Mouse (Mus musculus) kidney, adult 8-10 months (tissue): Measurements from ENCODE around the gene Il21r.

Source experiments
- DNase-seq, 2 experiments: peaks; one replicate each; pipeline ENCODE4 v3.0.0; 2022

The Il21r gene

GRCm38 (mm10) chr7:125601821-125602448 lies 1.3 kb upstream of the Il21r start:
- DNase-seq: no peak

GRCm38 (mm10) chr7:125604362-125605319 lies 1.4 kb downstream of the Il21r start:
- no peak for DNase-seq

- no peak for DNase-seq
These were observed 2.5 kb downstream of the Il21r start for GRCm38 (mm10) chr7:125605725-125606139.

DNA sequence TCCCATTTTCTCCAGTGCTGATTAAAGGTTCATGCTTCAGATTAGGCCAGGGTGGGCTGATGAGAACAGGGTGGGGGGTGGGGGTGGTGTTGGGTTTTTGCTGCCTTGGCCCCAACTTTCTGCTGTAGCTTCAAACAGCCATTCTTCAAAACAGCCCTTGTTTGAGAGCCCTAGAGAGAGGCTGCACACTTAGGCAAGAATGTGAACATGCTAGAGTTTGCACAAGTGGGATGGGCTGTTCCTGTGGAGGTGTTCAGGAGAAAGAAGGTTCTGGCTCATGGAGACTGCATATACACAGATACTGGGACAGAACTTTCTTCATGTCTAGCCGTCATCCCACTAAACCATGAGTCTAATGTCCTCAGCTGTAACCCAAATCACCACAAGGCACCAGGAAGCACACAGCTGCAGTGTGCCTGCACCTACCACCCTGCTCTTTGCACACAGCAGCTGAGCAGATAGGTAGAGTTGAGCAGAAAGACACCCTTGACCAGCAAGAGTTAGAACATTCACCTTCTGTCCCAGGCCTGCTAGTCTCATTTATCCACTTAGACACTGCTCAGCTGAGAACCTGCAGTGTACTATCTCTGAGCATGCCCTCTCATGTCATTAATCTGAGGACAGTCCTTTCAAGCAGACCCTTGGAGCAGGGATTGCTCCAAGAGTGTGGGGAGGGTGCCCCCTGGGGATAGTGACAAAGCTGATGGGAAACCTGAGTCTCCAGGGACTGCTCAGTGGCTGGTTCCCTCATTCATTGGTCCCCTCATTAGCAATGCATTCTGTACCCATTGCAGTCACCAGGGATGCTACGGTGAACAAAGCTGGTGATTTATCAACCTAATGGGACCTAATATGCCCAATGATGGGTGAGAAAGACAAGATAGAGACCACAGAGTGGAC lies 3.3 kb downstream of the Il21r start:
- no peak for DNase-seq

GRCm38 (mm10) chr7:125607384-125608182 lies 4.4 kb downstream of the Il21r start:
- DNase-seq: no peak

DNA sequence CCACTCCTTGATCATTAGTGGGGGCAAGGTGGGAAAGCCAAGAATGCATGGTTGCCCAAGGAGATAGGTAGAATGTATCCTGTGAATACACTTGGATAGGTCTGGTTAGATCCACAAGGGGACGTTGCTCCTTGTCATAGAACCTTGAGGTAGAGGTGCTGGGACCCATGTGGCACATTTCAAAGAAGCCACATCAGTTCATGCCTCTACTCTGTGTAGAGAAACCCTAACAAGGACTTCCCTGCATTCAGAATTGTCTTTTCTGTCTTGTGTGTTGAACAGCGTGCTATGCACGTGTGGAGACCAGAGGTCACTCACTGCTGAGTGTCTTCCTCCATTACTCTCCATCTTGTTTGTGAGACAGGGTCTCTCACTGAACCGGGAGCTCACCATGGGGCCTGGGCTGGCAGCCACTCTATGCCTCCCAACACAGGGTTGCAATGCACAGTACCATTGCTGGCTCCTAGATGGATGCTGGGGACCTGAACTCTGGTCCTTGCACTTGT lies 5.0 kb downstream of the Il21r start:
- no peak for DNase-seq

DNA sequence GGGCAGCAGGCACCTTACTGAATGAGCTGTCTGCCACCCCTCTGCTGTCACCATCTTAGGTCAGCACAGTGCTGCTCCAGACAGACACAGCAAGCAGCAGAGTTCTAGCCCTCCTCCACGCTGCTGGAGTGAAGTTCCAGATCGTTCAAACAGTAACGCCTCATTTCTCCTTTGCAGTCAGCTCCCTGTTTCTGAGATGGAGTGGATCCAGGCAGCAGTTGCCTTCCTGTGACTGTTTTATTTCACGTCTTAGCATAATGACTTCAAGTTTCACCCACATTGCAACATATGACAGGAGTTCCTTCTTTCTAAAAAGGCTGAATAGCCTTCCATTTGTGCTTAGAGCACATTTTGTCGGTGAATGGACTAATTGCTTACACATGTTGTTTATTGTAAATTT lies 10.3 kb downstream of the Il21r start:
- no peak for DNase-seq

DNA sequence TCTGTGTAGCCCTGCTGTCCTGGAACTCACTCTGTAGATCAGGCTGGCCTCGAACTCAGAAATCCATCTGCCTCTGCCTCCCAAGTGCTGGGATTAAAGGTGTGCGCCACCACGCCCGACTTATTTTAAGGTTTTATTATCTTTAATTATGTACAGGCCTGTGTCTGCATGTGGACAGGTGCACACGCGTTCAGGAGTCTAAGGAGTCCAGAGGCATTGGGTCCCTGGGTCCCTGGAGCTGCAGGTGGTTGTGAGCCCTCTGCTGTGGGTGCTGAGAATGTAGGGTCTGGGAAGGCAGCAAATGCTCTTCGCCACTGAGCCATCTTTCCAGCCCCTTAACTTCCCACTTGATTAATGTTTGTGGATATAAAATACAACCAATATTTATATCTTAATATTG lies 12.2 kb downstream of the Il21r start:
- DNase-seq: no peak

DNA sequence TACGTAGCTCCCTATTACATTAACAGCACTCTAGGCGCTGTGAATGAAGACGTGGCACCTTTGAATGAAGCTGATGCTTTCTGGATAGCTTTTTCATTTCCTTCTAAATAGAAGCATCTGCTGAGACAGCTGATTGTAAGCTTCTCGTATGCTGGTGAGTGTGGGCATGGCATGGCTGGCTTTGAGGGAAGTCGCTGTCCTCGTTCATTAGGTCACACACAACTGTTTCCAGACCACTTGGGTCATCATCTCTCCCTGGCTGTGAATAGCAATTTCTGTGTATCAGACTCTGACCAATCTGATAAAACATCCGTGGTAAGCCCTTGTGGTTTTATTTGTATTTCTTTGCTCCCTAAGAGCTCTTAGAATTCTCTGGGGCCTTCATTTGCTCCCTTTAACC lies 14.8 kb downstream of the Il21r start:
- DNase-seq: no peak

GRCm38 (mm10) chr7:125620077-125620476 lies 16.8 kb downstream of the Il21r start:
- DNase-seq: no peak

DNA sequence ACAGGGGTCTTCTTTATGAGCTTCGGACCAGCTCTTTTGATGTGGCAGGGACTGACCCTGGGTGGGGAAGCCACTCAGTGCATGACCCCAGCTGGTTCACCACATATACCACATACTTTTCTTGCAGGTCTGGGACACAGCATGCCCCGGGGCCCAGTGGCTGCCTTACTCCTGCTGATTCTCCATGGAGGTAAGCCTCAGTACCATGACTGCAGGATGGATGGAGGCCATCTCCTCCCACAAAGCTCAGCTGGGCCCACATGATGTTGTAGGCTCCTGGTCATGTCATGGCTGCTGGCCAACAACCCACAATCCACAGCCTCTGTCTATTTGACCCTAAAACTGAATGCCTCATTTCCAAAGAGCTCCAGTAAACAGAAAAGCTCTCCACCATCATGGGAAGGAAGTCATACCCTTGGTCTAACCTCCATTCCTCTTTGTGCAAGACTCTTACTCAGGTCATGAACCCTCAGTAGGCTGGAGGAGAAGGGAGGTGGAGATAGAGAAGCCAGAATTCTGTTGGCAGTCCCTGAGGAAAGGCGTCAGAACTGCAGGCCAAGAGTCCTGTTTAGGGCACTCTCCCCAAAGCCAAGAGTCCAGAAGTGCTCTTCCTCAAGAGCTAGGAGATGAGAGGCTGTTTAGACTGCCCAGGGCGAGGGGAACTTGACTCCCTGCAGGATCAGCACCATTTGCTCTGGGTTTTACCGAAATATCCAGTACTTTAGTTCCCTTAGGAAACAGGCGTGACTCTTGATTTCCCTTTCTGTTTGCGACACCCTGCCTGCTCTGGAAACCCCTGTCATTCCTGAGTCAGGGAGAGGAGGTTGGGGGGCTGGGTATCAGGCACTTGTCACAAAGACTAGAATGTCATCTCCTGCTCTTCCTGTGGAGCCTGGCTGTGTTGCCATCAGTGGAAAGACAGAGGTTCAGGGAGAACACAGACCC lies 19.8 kb downstream of the Il21r start:
- DNase-seq: no peak

DNA sequence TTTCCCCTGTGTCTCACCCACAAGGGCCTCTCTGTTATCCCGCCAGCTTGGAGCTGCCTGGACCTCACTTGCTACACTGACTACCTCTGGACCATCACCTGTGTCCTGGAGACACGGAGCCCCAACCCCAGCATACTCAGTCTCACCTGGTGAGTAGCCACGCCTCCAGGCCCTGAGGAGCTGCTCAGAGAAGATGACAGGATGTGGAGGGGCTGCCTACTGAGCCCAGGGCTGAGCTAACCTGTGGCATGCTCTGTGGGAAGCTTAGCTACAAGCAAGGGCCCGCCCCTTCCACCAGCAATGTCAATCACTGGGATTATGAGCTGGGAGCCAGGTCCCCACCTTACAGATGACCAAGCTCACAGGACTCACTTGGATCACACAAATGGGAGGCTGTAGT lies 22.0 kb downstream of the Il21r start:
- no peak for DNase-seq

- DNase-seq: no peak
These were observed 22.6 kb downstream of the Il21r start for GRCm38 (mm10) chr7:125625829-125626228.

DNA sequence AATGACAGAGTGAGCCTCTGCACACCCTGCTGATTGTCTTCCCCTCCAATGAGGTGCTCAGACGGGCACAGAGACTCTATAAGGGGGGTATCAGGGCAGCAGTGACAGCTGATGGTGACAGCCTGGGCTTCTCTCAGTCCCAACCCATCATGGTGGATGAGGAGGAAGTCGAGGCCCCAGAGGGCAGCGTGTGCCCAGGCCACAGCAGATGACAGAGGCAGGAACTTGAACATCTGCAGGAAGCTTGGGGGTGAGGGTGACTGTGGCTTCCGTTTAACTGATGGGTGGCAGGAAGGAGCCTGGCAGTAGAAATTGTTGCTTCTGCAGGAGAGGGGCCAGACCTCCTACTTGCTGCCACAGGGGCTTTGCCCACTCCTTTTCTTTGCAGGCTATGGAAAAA lies 27.1 kb downstream of the Il21r start:
- no peak for DNase-seq

DNA sequence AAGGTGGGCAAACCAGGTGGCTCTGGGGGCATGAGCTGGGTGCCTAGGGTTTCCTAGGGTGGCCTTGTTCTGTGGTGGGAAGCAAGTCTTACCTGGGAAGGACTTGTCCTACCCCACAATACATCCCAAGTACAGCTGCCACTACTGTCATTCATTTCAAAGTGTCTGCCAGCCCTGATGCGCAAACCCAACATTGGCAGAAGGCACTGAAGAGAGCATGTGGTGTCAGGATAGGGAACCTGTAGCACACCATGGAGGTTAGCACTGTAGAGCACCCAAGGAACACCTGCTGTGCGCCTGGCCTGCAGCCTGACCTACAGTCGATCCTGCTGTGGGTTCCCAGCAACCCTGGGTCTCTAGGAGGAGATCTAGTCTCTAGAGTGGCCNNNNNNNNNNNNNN lies 27.8 kb downstream of the Il21r start:
- no peak for DNase-seq

DNA sequence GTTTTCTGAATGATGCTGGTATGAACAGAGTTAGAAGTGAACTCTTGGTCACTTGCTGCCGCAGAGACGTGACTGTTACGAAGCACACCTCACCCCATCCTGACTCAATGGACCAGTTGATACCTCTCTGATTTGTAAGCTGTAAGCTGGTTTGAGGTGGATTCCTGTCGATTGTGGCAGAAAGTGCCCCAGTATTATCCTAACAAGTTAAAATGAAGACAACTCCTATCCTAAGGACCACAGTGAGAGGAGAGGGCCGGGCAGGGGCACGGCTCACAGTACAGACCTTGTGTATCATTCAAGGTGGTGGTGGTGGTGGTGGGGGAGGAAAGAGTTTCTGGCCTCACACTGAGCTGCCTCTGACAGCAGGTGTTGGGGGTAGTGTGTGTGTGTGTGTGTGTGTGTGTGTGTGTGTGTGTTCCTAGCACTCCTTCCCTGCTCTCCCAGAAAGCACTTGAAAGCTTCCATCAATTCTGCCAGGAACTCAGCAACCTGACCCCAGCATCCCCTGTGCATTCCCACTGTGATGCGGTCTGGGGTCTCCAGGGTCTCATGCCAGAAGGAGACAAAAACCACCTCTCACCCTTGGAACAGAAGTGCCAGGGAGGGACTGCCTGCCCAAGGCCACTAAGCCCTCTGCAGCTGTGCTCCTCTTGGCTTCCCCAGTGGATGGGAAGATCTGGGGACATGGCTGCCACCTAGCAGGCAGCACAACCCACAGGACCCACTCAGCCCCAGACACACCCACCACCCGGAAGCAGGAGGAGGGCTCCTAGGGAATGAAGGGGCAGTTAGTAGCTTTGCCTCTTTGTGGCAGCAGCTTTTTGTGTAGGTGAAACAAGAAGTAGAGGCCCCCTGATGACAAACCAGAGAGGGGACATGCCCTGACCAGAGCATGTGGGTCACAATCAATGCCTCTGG lies 34.3 kb downstream of the Il21r start:
- DNase-seq: no peak

DNA sequence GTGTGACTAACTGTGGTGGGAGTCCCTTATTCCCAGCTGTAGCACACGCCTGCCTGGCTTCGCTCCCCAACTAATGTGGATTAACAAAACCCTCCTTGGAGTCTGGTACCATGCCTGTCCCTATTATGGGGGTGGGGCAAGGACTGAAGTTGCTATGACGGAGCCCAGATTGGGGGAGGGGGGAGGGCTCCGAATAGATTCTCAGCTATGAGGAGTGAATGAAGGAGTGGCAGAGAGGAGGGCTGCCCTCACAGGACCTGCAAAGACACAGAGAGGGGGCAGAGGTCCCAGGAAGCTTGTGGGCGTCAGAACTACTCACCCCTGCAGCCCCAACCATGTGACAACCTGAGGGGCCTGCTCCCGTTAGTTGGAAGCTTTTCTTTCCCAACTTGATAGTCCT lies 35.1 kb downstream of the Il21r start:
- no peak for DNase-seq

- peak in 1 of 2 experiments; percentile 59 for DNase-seq
These were observed 35.7 kb downstream of the Il21r start for GRCm38 (mm10) chr7:125638870-125639386.

- no peak for DNase-seq
These were observed 40.7 kb downstream of the Il21r start for GRCm38 (mm10) chr7:125643880-125644279.

- DNase-seq: no peak
These were observed 42.2 kb downstream of the Il21r start for GRCm38 (mm10) chr7:125645413-125645812.
